Mouse (Mus musculus): ENCODE measurements around the gene Gga1.

The Gga1 gene

DNA sequence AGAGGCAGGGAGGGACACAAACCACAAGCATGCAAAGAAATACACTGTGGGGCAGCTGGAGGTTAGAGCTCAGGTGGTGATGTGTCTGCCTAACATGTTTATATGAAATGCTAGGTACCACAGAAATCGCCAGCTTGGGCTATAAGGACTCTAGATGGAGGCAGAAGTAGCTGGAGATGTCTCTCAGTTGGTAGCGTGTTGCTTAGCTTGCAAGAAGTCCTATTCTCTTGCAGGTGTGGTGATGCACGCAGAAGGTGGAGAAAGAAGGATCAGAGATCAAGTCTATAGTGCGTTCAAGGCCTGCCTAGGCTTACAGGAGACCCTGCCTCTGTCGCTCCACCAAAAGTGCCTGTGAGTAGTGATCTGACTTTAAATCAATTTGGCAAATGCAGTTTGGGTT, 1.5 kb upstream of the Gga1 start:
- DNase-seq (ENCODE audit: low spot score) = no peak

DNA sequence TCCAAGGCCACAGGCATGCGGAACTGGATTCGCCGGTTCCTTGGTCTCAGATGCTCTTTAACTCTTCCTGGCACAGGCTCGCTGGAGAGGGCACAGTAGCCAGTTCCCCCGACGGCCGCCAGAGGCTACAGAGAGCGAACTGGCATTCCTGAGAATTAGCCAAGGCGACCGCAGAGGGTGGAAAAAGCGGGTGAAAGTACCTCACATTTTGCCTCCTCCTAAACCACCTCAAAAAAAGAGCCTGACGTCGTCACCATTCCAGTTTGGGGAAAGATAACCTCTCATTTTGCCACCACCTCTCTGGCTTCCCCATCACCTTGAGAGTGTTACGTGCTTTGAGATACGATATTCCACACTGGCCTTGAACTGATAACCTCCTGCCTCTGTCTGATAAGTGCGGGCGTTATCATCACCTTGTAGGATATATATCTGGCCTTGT, 713 bp upstream of the Gga1 start:
- DNase-seq (ENCODE audit: low spot score) = peak; percentile 94

DNA sequence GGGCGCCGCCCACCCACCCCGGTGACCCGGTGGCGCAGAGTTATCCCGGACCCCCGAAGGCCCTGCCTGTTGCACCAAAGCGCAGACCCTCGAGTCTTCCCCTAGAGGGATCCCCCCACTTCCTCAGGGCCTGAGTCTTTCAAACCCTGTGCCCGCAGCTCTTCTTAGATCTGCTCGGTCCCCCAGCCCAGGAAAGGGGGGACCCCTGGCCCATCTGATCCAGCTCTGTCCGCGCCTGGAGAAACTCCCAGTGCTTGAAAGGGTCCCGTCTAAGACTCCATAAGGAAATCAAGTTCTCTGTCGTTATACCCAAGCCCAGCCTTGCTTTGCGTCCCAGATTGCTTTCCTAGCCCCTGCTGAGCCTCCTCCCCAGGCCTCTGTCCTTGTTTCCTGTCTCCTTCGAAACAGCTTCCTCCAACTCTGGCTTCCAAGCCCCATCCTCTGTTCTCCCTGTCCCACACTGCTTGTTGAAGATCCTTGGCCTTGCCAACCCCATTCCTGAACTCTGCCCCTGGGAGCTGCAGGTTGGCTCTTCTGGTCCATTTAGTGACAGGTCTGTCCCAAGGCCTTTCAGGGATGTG, 910 bp downstream of the Gga1 start:
- peak; percentile 42 for DNase-seq (ENCODE audit: low spot score)

DNA sequence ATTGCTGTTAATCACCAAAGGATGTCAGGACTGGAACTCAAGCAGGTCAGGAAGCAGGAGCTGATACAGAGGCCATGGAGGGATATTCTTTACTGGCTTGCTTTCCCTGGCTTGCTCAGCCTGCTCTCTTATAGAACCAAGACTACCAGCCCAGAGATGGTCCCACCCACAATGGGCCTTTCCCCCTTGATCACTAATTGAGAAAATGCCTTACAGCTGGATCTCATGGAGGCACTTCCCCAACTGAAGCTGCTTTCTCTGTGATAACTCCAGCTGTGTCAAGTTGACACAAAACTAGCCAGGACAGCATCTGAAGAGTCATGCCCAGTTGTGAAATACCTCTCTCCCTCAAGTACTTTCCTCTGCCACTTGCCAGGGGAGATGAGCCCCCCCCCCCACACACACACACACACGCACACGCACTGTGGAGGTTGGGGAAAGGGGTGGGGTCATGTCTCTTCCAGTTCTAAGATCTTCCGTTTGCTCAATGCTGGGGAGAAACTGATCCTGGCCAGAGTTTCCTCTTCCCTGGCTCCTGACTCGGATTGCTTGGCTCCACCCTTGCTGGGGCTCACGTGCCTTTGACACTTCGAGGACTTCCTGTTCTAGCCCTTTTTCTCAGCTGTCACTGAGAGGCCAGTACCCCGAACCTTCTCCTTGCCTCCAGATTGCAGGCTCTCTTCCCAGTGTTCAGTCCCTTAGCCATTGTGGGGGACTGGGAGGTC, 2.0 kb downstream of the Gga1 start:
- peak; percentile 68 for DNase-seq (ENCODE audit: low spot score)

DNA sequence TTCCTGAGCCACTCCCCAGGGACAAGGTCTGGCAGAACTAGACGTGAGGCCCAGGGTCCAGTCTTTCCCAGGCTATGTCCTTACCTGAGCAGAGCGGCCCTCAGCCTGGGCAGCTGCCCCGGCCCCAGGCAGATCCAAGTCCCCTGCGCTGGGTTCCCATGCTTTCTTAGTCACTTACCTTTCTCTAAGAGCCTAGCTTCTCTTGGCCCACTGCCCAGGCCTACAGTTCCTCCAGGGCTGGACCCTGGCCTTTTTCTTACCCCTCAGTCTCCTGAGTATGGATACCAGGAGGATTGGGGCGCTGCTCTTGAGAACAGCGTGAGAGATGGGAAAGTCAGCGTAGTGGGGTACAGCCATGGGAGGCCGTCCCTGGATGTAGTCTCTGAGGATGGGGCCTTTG, 3.4 kb downstream of the Gga1 start:
- DNase-seq (ENCODE audit: low spot score) = no peak

DNA sequence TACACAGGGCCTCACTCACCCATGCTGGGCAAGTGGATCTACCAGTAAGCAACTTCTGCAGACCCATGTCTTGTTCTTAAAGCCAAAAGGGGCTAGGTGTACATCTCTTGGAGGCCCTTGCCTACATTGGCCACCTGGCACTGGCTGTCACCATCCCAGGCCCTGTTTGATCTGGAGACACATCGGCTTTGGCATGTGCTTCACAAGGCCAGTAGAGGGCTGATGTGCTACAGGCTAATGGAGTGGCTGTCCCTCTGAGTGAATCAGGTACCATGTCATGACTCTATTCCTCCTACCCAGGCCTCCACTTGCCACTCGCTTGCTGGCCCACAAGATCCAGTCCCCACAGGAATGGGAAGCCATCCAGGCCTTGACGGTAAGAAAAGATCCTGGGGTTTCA, 4.8 kb downstream of the Gga1 start:
- DNase-seq (ENCODE audit: low spot score) = no peak

DNA sequence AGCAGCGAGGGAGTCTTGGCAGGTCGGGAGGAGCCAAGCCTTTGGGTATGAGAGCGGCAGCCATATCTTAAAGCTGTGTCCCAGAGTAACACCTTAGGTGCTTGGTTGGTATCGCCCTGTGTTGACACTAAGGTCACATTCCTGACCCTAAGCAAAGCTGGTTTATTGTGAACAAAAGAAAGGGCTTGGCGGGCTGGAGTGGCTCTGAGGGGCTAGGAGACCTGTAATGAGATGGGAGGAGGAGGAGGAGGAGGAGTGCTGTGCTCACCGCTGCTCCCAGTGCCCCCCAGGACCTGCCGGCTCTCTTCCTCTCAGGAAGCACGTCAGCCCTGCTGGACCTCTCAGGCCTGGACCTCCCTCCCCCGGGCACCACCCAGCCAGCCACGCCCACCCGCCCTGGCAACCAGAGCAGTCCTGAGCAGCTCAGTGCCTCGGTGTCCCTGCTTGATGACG, 12.4 kb downstream of the Gga1 start:
- DNase-seq (ENCODE audit: low spot score) = no peak

DNA sequence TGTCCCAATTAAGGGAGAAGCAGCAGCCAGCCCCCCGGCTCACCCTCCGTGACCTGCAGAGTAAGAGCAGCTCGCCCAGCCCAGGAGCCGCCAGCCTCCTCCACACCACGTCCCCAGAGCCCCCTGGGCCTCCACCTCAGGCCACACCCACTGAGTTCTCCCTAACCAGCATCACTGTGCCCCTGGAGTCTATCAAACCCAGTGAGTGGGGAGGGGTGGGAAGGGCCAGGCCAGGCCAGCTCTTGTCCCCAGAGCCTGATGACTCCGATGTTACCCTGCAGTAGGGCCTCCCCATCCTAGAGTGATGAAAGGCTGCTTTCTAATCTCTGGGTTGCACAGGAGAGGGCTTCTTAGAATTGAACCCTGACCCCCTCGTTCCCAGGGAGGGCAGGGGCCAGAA, 15.4 kb downstream of the Gga1 start:
- DNase-seq (ENCODE audit: low spot score) = no peak

DNA sequence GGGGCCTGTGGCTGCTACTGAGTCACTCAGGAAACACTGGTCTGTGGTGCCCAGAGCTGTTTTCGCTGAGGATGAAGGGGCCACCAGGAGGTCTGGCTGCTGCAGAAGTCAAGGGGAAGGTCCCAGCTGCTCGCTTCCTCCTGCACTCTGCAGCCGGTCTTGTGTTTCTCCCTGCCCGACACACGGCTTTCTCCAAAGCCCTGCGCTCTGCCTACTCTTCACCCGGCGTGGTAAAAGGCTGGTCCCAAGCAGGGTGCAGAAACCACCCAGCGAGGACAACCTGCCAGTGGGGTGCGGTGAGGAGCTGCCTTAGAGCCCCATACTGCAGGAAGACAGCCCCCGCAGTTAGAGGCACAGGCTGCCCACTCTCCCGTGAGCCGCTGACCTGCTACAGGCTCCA, 17.7 kb downstream of the Gga1 start:
- no peak for DNase-seq (ENCODE audit: low spot score)

DNA sequence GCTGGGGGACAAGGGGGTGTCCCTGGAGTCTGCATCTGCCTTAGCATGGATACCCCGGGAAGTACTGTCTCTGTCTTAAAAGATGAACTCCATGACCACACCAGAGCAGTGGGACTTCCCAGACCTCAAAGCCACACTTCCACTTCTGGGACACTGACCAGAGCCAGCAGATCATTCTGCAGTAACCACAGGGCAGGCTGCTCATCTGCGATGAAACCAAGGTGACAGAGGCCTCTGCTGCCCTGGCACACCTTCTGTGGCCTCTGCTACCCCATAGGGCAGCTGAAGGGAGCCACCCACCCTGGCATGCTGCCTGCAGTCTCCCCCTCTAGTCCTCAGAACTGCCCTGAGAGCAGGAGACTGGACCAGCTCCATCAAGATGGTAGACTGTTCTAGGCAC, 18.8 kb downstream of the Gga1 start:
- DNase-seq (ENCODE audit: low spot score) = no peak

DNA sequence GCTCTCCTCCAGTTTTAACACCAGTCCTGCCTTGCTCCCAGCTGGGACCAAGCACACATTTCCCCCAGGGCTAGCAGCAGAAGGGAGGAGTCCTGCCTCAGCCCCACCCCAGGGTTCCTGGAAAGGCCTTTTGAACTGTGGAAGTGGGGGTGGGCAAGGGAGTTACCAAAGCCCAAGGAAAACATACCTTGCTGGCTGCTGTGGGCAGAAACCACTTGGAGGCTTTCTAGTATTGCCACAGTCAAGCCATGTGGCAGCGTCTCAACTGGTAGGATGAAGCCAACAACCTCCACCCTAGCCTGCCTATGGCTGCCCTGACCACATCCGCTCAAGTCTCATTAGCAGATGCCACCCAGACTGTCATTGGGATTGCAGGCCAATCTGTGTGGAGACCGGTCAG, 19.2 kb downstream of the Gga1 start:
- DNase-seq (ENCODE audit: low spot score) = no peak

DNA sequence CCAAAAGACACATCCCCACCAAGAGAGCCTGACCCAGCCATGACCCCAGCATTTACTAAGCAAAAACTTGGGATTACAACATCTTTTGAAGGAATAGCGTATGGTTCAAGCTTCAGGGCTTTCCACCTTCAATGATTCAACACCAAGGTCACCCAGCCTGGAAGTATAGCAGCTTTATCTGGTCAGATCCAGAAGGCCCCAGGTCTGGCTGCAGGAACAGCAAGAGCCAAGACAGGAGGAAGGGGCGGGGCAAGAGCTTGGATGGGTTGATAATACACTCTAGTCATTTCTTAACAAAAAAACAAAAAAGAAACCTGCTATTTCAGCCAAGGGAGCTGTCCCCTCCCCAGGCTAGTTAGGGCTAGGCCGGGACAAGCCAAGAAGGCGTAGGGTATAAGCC, 20.5 kb downstream of the Gga1 start:
- DNase-seq (ENCODE audit: low spot score) = no peak

DNA sequence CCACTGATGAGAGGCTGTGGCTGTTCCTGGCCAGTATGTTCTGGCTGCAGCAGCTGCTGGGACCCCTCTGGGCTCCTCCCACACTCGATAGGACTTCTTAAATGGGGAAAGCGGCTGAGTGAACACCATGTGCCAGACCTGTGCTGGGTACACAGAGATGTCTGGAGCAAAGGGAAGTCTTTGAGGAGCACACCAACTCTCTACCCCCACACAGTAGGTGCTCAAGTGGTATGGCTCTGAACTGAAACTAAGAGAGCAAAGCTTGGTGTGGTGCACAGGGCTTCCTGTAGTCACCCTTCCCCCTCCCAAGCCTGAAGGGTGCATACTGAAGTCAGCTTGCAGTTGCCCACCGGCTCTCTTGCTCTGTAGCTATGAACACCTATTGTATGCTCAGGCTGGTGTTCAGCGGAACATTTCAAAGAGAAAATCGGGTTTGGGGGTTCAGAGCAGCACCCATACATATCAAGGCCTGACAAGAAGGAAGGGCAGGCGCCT, 21.6 kb downstream of the Gga1 start:
- DNase-seq (ENCODE audit: low spot score) = no peak

DNA sequence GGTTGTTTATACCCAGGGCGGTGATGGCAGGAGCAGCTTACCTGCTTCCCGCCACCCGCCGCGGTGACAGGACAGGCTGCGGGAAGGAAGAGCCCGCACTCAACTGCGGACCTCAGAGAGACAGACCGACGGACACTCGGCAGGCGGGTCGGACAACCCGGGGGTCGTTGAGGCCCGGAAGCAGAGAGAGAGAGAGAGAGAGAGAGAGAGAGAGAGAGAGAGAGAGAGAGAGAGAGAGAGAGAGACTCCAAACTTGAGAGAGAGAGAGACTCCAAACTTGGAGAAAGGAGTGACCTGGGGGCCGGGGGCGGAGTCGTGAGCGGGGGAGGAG, 22.4 kb downstream of the Gga1 start, which contains the start of gene Gm49510:
Gm49510 (plus strand) TSS at position 259 of the 331 bp plus-strand sequence.
- DNase-seq (ENCODE audit: low spot score) = no peak

DNA sequence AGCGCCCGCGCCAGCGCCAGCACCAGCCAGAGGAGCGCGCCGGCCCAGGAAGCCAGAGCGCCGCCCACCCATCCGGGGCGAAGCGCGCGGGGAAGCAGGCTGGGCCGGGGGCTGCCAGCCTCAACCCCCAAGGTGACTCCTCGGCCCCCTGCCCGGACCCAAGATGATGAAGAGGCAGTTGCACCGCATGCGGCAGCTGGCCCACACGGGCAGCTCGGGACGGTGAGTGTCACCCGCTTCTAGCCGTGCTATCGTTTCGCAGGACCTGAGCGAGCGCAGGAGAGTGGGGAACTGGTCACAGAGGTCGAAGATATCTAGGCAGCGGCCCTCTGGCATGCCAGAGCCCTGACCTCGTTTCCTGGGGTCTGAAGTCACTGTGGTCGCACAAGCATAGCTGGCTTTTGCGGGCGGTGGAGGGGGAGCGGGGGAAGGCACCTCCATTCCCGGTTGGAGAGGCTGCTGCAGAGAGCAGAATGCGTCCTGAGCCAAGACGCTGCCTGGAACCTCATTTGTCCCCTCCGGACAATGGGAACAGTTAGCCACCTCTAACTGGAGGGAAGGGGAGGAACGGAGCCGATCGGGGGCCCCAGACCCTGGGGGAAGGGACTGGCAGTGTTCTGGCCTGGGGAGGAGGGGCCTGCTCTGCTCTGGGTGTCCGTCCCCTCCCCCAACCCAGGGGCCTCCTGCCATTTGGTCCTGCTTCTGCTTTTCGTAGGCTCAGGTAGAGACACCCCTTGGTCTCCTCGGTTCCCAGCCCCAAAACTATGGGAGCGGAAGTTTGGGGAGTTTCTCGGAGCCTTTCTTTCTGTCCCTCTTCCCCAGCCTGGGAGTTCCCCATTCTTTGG, 23.0 kb downstream of the Gga1 start, which contains the start of gene Sh3bp1:
Sh3bp1 (plus strand) TSS at position 29 of the 845 bp plus-strand sequence.
- peak; percentile 56 for DNase-seq (ENCODE audit: low spot score)

DNA sequence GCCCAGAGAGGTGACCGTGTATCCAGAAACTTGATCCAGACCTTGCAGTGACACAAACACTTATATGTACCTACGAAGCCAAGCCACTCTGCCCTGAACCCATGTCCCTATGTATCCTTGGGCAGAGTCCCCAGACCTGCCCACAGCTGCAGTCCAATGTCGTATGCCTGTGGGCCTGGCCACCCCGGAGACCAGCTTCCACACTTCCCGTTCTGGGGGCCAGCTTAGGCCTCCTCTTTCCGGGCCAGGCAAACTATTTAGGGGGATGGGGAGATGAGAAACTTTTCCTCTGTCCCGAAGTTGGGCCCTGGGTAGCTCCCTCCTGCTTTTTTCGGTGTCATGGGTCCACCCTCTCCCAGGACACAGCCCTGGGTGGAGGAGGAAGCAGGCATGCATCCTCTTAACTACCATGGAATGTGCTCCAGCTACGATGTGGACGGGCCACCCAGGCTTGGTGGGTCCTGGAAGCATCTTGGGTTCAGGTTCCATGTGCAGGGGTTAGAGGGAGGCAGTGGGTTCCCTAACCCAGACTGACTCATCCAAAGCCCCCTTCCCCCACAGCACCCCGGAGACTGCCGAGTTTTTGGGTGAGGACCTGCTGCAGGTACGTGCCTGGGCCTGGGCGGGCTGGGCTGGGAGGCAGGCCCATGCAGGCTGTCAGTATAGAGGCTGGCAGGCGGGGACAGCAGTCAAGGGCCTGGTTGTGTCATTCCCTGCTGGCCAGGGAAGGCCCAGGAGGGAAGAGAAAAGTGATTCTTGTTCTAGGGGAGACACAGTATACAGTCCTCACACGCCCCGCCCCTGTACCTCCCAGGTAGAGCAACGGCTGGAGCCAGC, 23.8 kb downstream of the Gga1 start:
- DNase-seq (ENCODE audit: low spot score) = no peak

DNA sequence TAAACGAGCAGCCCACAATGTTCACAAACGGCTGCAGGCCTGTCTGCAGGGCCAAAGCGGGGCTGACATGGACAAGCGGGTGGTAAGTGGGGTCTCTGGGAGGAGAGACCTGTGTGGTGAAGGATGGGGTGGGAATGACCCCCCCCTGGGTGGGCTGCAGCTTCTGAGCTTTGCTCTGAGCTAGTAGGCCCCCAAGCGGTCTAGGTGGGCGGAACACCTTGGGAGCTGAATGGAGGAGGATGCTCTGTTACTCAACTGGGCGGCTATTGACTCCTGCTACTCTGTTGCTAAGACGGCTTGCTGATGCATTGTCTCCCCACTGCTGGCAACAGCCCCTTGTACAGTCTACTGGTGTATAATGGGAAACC, 24.4 kb downstream of the Gga1 start:
- no peak for DNase-seq (ENCODE audit: low spot score)

DNA sequence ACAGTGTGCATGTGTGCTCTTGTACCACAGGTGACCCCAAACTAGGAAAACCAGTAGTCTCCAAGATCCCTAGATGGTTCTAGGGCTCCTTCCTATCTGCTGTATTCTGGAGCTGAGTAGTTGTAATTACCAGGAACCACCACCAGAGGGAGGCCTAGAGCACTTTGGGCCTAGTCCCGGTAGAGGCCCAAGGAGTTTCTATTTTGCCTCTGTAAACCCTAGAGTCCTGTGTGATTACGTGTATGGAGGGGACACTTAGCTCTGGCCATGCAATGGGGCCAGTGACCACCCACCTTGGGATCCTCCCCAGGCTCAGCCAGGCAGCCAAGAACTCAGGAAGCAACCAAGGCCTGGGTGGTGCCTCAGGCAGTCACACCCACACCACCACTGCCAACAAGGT, 26.3 kb downstream of the Gga1 start:
- DNase-seq (ENCODE audit: low spot score) = peak; percentile 89

DNA sequence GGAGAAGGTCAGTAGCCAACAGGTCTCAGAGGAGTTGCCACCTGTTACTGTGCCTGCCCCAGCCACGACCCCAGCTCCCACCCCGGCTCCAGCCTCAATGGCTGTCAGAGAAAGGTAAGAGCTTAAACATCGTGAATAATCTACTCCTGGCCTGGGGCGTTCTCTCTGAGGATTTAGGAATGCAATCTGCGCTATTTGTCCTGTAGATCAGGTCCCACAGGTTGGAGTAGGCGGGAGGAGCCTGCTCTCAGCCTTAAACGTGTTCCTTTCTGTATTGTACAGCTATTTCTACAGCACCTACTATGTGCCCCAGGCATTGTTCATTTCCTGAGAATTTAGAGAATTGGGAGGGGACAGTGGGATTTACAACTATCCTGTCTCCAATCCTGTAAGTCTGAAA, 31.4 kb downstream of the Gga1 start:
- no peak for DNase-seq (ENCODE audit: low spot score)

DNA sequence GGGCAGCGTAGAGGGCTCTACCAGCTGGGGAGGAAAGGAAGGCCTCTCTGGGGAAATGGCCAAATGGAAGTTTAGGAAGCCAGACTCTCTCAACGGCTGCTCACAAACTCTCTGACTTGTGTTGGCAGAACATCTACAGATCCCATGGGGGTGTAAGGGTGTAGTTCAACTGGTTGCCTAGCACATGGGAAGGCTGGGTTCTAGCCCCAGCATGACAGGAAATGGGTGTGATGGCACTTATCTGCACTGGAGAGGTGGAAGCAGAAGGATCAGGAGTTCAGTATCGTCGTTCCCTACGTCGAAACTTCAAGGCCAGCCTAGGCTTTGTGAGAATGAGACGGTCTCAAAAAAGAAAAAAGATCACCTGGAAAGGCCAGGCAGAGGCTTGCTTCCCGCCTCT, 32.0 kb downstream of the Gga1 start:
- no peak for DNase-seq (ENCODE audit: low spot score)

DNA sequence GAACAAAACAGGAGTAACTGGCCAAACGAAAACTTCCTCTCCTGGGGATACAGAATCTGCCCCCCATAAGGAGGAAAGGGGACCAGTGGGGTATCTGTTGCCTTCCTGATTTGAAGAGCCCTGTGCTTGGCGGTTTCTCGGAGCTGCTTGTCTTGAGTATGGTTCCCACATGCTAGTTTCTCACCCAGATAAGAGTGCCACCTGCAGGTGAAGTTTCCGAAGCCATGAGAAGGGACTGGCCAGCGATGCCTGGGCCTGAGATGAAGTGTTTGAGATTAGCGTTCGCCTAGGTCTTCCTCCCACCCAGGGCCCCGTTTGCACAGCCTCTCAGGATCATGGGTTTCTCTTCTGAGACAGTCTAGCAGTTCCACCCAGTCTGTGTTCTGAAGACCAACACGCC, 35.0 kb downstream of the Gga1 start:
- DNase-seq (ENCODE audit: low spot score) = no peak

DNA sequence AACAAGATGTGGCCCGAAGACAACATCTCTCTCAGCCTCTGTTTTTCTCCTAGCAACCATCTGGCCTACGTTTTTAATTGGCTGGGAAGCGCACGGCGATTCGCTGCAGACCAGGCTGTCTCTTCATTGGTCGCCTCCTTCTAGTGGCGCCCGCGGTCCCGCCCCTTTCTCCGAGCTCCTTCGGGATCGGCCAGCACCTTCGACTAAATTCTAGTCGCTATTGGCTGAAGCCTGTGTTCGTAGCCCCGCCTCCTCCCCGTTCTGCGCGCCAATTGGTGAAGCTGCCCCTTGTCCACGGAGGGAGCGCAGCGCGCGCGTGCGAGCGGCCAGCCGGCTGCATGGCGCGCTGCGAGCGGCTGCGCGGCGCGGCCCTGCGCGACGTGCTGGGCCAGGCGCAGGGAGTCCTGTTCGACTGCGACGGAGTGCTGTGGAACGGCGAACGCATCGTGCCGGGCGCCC, 36.7 kb downstream of the Gga1 start, which contains the start of gene Pdxp:
Pdxp (plus strand) TSS at position 288 of the 459 bp plus-strand sequence.
- peak; percentile 98 for DNase-seq (ENCODE audit: low spot score)
